Mouse (Mus musculus) small intestine, adult 2 months (tissue): ENCODE data around the gene Tes.

ENCODE experiments used
- CTCF ChIP-seq: fragments of 200-500 bp; IDR thresholded peaks from 2 replicates; pipeline ENCODE4 v1.5.1; 2012; ENCODE audit warnings: low read depth, mild to moderate bottlenecking, control low read depth, inconsistent platforms, low read length, moderate library complexity, mixed read lengths; ENCODE audit not compliant: insufficient replicate concordance, insufficient read length; ENCODE audit errors: extremely low read depth
- POLR2A ChIP-seq: fragments of 200-500 bp; IDR thresholded peaks from 2 replicates; pipeline ENCODE4 v1.6.1; 2012; ENCODE audit warnings: low read depth, mild to moderate bottlenecking, control low read depth, inconsistent platforms, low read length, moderate library complexity

DNA sequence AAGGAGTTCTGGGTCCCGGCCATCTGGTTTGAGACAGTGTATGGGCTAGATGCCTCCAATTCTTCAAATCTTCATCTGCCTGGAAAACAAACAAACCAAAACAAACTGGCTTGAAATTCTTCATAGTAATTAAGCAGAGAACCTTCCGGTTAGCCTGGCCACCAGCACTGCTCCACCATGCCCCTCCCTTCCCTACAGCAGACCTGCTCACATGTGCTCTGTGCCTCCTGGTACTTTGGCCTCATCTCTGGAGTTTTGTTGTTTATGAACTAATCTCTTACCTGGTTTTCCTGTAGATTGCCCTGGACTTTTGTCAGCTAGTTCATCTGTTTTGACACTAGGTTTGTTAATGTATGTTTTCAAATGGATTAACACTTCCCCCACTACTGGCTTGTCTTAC, 5.4 kb upstream of the Tes start:
- TF ChIP-seq POLR2A = no peak
- TF ChIP-seq CTCF = no peak
